Mouse (Mus musculus) bone marrow macrophage, adult 2 months (primary cell): ENCODE measurements around the gene Csk. TPM values are rescaled to one million over a fixed set of nuclear protein-coding genes. Genes with fewer than 3 reads are reported as not detected.

Experiments
- H3K27ac ChIP-seq: 2 replicates; pipeline ENCODE4 v1.5.1; 2012; ENCODE audit warnings: low read depth, low read length; ENCODE audit not compliant: insufficient read depth
- H3K4me1 ChIP-seq: 2 replicates; pipeline ENCODE4 v1.6.1; 2012; ENCODE audit warnings: low read length; ENCODE audit not compliant: control insufficient read depth, insufficient read depth
- H3K4me3 ChIP-seq: 2 replicates; pipeline ENCODE4 v1.5.1; 2012; ENCODE audit warnings: mild to moderate bottlenecking, low read length, moderate library complexity; ENCODE audit not compliant: insufficient read depth
- CTCF ChIP-seq: IDR thresholded peaks from 2 replicates; pipeline ENCODE4 v1.5.1; 2012; ENCODE audit warnings: low read depth, mild to moderate bottlenecking, low read length, moderate library complexity
- POLR2A ChIP-seq: IDR thresholded peaks from 2 replicates; pipeline ENCODE4 v1.6.1; 2012; ENCODE audit warnings: mild to moderate bottlenecking, low read depth, low read length, borderline replicate concordance
- polyA plus RNA-seq: library from polyadenylated mRNA; stranded (reverse); fragments of >200 nt; gene quantifications from 2 replicates; pipeline ENCODE4 v1.2.4, GENCODE M21; 2012; ENCODE audit not compliant: missing spikeins, insufficient read depth, insufficient read length

Csk gene
- polyA plus RNA-seq, 1 experiment, result 126 TPM

GRCm38 (mm10) chr9:57589224-57590126, 64.0 kb downstream of the Csk start, which contains the start of gene Ulk3:
Ulk3 (plus strand) TSS chr9:57589452.
- Histone ChIP-seq H3K4me1 (peaks cover 6% of the 10 kb centered on the region), H3K27ac (peak within 1 kb of the TSS; percentile 67), H3K4me3 (peak within 1 kb of the TSS; percentile 96)
- 0 out of 2 replicates have a peak, but pooled peaks have one; percentile 19 for TF ChIP-seq CTCF
- no peak for TF ChIP-seq POLR2A

GRCm38 (mm10) chr9:57584991-57585390, 68.4 kb downstream of the Csk start:
- peak overlapping the region; percentile 9; the same call in 1 of the 2 replicates for H3K27ac ChIP-seq
- no peak overlapping the region for H3K4me3 ChIP-seq
- no peak for TF ChIP-seq POLR2A
- no peak for TF ChIP-seq CTCF
- H3K4me1 ChIP-seq, result peaks cover 10% of the 10 kb centered on the region

GRCm38 (mm10) chr9:57577144-57577849, 76.1 kb downstream of the Csk start:
- Histone ChIP-seq H3K27ac (no peak overlapping the region), H3K4me1 (no peaks in the 10 kb centered on the region), H3K4me3 (no peak overlapping the region)
- no peak for TF ChIP-seq CTCF
- TF ChIP-seq POLR2A, result no peak

Other genes starting within 250 kb of the Csk start
- gene Ppcdc, start 213.5 kb downstream of the Csk start, polyA plus RNA-seq, result 28.6 and 29.5 TPM in 2 replicates
- gene Scamp5, start 185.6 kb downstream of the Csk start, polyA plus RNA-seq, result 72.1 and 72.5 TPM in 2 replicates
- gene Rpp25, start 149.6 kb downstream of the Csk start, polyA plus RNA-seq, result not detected in 2 replicates
- 346 and 384 TPM in 2 replicates for gene Cox5a, start 132.4 kb downstream of the Csk start, polyA plus RNA-seq
- gene Fam219b, start 116.1 kb downstream of the Csk start, polyA plus RNA-seq, result 15.5 and 18.4 TPM in 2 replicates
- 17.8 and 19.7 TPM in 2 replicates for gene Mpi, start 100.9 kb downstream of the Csk start, polyA plus RNA-seq
- 144 and 147 TPM in 2 replicates for gene Scamp2, start 92.7 kb downstream of the Csk start, polyA plus RNA-seq
- gene Ulk3, start 64.2 kb downstream of the Csk start, polyA plus RNA-seq, result 17.2 and 23.0 TPM in 2 replicates
- gene Cplx3, start 47.4 kb downstream of the Csk start, polyA plus RNA-seq, result not detected in 2 replicates
- not detected in 2 replicates for gene Lman1l, start 32.9 kb downstream of the Csk start, polyA plus RNA-seq
- not detected in 2 replicates for gene Cyp1a2, start 30.1 kb upstream of the Csk start, polyA plus RNA-seq
- gene Cyp1a1, start 34.3 kb upstream of the Csk start, polyA plus RNA-seq, result not detected in 2 replicates
- gene Edc3, start 54.9 kb upstream of the Csk start, polyA plus RNA-seq, result 12.8 and 13.0 TPM in 2 replicates
- gene Clk3, start 112.2 kb upstream of the Csk start, polyA plus RNA-seq, result 72.4 and 84.2 TPM in 2 replicates
- 16.0 and 27.9 TPM in 2 replicates for gene Arid3b, start 183.2 kb upstream of the Csk start, polyA plus RNA-seq